Mouse (Mus musculus): ENCODE results near the gene Mmp14.
A peak's percentile ranks its signal among the peaks of the same experiment; 100 is the strongest.

DNA sequence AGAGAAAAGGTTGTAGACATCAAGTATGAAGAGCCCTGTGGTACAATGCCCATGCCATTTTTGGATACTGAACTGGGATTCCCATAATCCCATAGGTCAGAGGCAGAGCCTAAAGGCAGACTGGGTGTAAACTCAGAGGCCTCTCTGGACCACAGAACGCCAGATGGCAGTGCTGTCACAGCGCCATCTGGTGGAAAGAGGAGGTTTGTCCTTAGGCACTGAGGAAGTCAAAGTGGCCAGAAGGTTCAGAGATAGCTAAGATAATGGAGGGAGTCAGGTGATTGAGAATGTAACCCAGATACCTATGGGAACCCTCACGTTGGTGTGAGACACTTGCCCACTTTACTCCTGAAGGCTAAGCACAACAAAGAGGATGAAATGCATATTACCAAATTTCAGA is 62.8 kb downstream of the Mmp14 start:
- TF ChIP-seq POLR2A (IDR thresholded peaks at IDR 0.05; ENCODE audit: borderline replicate concordance, control insufficient read depth, low read depth, low read length) (no peak), CTCF (IDR thresholded peaks at IDR 0.05; ENCODE audit: control insufficient read depth, insufficient read depth, low read length) (peak; percentile 98)
